Mouse (Mus musculus) intestine, embryonic 15.5 days (tissue): Measurements from ENCODE around the gene Gucy2e. TPM values are rescaled to one million over a fixed set of nuclear protein-coding genes. Genes with fewer than 3 reads are reported as not detected.

Experiments
- polyA plus RNA-seq: library from polyadenylated mRNA; unstranded; fragments of >200 nt; fragmentation: Nextera tagmentation; extraction: Ambion mirVana; gene quantifications from 2 replicates; pipeline ENCODE4 v1.2.1, GENCODE M21; 2015

The Gucy2e gene
- polyA plus RNA-seq, 1 experiment from 2014 or later: 0.10 TPM

Other genes starting within 250 kb of the Gucy2e start
- 29.7 and 32.1 TPM in 2 replicates for gene Pfas, start 228.6 kb downstream of the Gucy2e start, polyA plus RNA-seq
- gene Ctc1, start 221.1 kb downstream of the Gucy2e start, polyA plus RNA-seq: 35.1 and 38.6 TPM in 2 replicates
- 133 and 135 TPM in 2 replicates for gene Aurkb, start 191.4 kb downstream of the Gucy2e start, polyA plus RNA-seq
- gene Borcs6, start 177.3 kb downstream of the Gucy2e start, polyA plus RNA-seq: 8.6 and 8.9 TPM in 2 replicates
- 43.7 and 47.6 TPM in 2 replicates for gene Tmem107, start 166.2 kb downstream of the Gucy2e start, polyA plus RNA-seq
- gene Vamp2, start 148.5 kb downstream of the Gucy2e start, polyA plus RNA-seq: 61.8 and 64.2 TPM in 2 replicates
- 11.9 and 15.6 TPM in 2 replicates for gene Per1, start 141.8 kb downstream of the Gucy2e start, polyA plus RNA-seq
- gene Hes7, start 116.6 kb downstream of the Gucy2e start, polyA plus RNA-seq: 0.62 and 0.70 TPM in 2 replicates
- 0.29 and 0.34 TPM in 2 replicates for gene 9130213A22Rik, start 114.4 kb downstream of the Gucy2e start, polyA plus RNA-seq
- 0.19 and 0.29 TPM in 2 replicates for gene Aloxe3, start 111.1 kb downstream of the Gucy2e start, polyA plus RNA-seq
- 0.35 and 0.43 TPM in 2 replicates for gene Alox12b, start 80.0 kb downstream of the Gucy2e start, polyA plus RNA-seq
- gene Alox8, start 39.2 kb downstream of the Gucy2e start, polyA plus RNA-seq: 0.14 and 0.15 TPM in 2 replicates
- 18.5 and 19.6 TPM in 2 replicates for gene Cntrob, start 86.7 kb upstream of the Gucy2e start, polyA plus RNA-seq
- gene Trappc1, start 86.9 kb upstream of the Gucy2e start, polyA plus RNA-seq: 135 and 147 TPM in 2 replicates
- 2.2 and 2.3 TPM in 2 replicates for gene Kcnab3, start 89.2 kb upstream of the Gucy2e start, polyA plus RNA-seq
- gene Rnf227, start 103.4 kb upstream of the Gucy2e start, polyA plus RNA-seq: 10.8 and 10.9 TPM in 2 replicates
- 39.9 and 44.1 TPM in 2 replicates for gene Chd3, start 132.4 kb upstream of the Gucy2e start, polyA plus RNA-seq
- gene Naa38, start 158.5 kb upstream of the Gucy2e start, polyA plus RNA-seq: 154 and 182 TPM in 2 replicates
- 22.7 and 24.8 TPM in 2 replicates for gene Cyb5d1, start 158.6 kb upstream of the Gucy2e start, polyA plus RNA-seq
- 30.7 and 32.1 TPM in 2 replicates for gene Tmem88, start 161.2 kb upstream of the Gucy2e start, polyA plus RNA-seq
- gene Kdm6b, start 176.6 kb upstream of the Gucy2e start, polyA plus RNA-seq: 23.7 and 24.3 TPM in 2 replicates